Mouse (Mus musculus) liver, embryonic 15.5 days (tissue): ENCODE data around the gene Hs6st2. TPM values are rescaled to one million over a fixed set of nuclear protein-coding genes. Genes with fewer than 3 reads are reported as not detected.

Experiments used
- polyA plus RNA-seq: library from polyadenylated mRNA; unstranded; fragments of >200 nt; fragmentation: Nextera tagmentation; extraction: Ambion mirVana; gene quantifications from 2 replicates; pipeline ENCODE4 v1.2.1, GENCODE M21; 2015

Hs6st2 gene
- polyA plus RNA-seq, 1 experiment from 2014 or later, result 1.3 TPM

Other genes starting within 250 kb of the Hs6st2 start
- gene Usp26, start 119.4 kb upstream of the Hs6st2 start, polyA plus RNA-seq, result not detected in 2 replicates